Mouse (Mus musculus) liver, embryonic 13.5 days (tissue): Measurements from ENCODE around the gene Traf3ip2. TPM values are rescaled to one million over a fixed set of nuclear protein-coding genes. Genes with fewer than 3 reads are reported as not detected.

Experiments
- ATAC-seq: fragments of 200-750 bp; cut with Nextera tagmentation; 2 replicates; pipeline ENCODE4 v1.8.0; 2017; ENCODE audit warnings: low read depth, mild to moderate bottlenecking, moderate number of reproducible peaks, moderate library complexity
- DNase-seq: peaks from one replicate; pipeline ENCODE4 v3.0.0; 2022
- H3K27ac ChIP-seq: fragments of 300-500 bp; sonication (generic); 2 replicates; pipeline ENCODE4 v1.5.1; 2015; ENCODE audit warnings: moderate library complexity, mild to moderate bottlenecking, inconsistent platforms
- H3K27me3 ChIP-seq: fragments of 300-500 bp; sonication (generic); 2 replicates; pipeline ENCODE4 v1.6.1; 2015; ENCODE audit warnings: mild to moderate bottlenecking, inconsistent platforms
- H3K36me3 ChIP-seq: fragments of 300-500 bp; sonication (generic); 2 replicates; pipeline ENCODE4 v1.6.1; 2015; ENCODE audit warnings: mild to moderate bottlenecking, inconsistent platforms
- H3K4me1 ChIP-seq: fragments of 300-500 bp; sonication (generic); replicated peaks from 2 replicates; pipeline ENCODE4 v1.6.1; 2015; ENCODE audit warnings: inconsistent platforms
- H3K4me2 ChIP-seq: fragments of 300-500 bp; sonication (generic); 2 replicates; pipeline ENCODE4 v1.6.1; 2015; ENCODE audit warnings: inconsistent platforms, mild to moderate bottlenecking, moderate library complexity
- H3K4me3 ChIP-seq: fragments of 300-500 bp; sonication (generic); replicated peaks from 2 replicates; pipeline ENCODE4 v1.5.1; 2015; ENCODE audit warnings: mild to moderate bottlenecking, inconsistent platforms
- H3K9ac ChIP-seq: fragments of 300-500 bp; sonication (generic); 2 replicates; pipeline ENCODE4 v1.6.1; 2015; ENCODE audit warnings: mild to moderate bottlenecking, inconsistent platforms
- H3K9me3 ChIP-seq: fragments of 300-500 bp; sonication (generic); replicated peaks from 2 replicates; pipeline ENCODE4 v1.6.1; 2016; ENCODE audit warnings: inconsistent platforms
- WGBS: fragments of 180-500 bp; shearing (Covaris S2); methylation state at CpG from one replicate; pipeline ENCODE4 v1.1.7; 2015; ENCODE audit not compliant: insufficient replicate concordance; 5-methylcytosine and 5-hydroxymethylcytosine counted together
- polyA plus RNA-seq: library from polyadenylated mRNA; unstranded; fragments of >200 nt; fragmentation: Nextera tagmentation; extraction: Ambion mirVana; gene quantifications from 2 replicates; pipeline ENCODE4 v1.2.1, GENCODE M21; 2015

Traf3ip2 gene
- polyA plus RNA-seq, 1 experiment from 2014 or later: 1.9 TPM

GRCm38 (mm10) chr10:39634423-39635101 lies 21.8 kb downstream of the Traf3ip2 start:
- 60% methylated on average over 13 of the region's 13 CpGs for WGBS
- H3K4me1 ChIP-seq: no peaks in the 10 kb centered on the region
- H3K27me3 ChIP-seq: no peaks in the 10 kb centered on the region
- no peak overlapping the region for H3K27ac ChIP-seq
- no peaks in the 10 kb centered on the region for H3K9me3 ChIP-seq
- DNase-seq (no peak), ATAC-seq (no peak)
- H3K4me3 ChIP-seq: no peak overlapping the region
- H3K36me3 ChIP-seq: no peaks in the 10 kb centered on the region
- H3K4me2 ChIP-seq: no peak overlapping the region
- H3K9ac ChIP-seq: no peak overlapping the region

- Histone ChIP-seq H3K9me3 (no peaks in the 10 kb centered on the region), H3K4me3 (no peak overlapping the region), H3K36me3 (no peaks in the 10 kb centered on the region), H3K27ac (no peak overlapping the region), H3K27me3 (no peaks in the 10 kb centered on the region), H3K4me1 (0 out of 2 replicates have a peak, but pooled peaks cover 3% of the 10 kb centered on the region), H3K4me2 (no peak overlapping the region), H3K9ac (no peak overlapping the region)
- DNase-seq: no peak
- no peak for ATAC-seq
- WGBS: 56% methylated on average over 3 of the region's 3 CpGs
Observed at GRCm38 (mm10) chr10:39638862-39639261, 26.1 kb downstream of the Traf3ip2 start.

- H3K36me3 ChIP-seq: no peaks in the 10 kb centered on the region
- no peak overlapping the region for H3K27ac ChIP-seq
- H3K4me3 ChIP-seq: no peak overlapping the region
- no peaks in the 10 kb centered on the region for H3K27me3 ChIP-seq
- H3K9ac ChIP-seq: no peak overlapping the region
- H3K4me1 ChIP-seq: 0 out of 2 replicates have a peak, but pooled peaks cover 3% of the 10 kb centered on the region
- H3K4me2 ChIP-seq: no peak overlapping the region
- DNase-seq (no peak), ATAC-seq (no peak)
- WGBS: 66% methylated on average over 5 of the region's 5 CpGs
- H3K9me3 ChIP-seq: no peaks in the 10 kb centered on the region
Observed at GRCm38 (mm10) chr10:39639783-39640182, 27.0 kb downstream of the Traf3ip2 start.

- Histone ChIP-seq H3K4me3 (no peak overlapping the region), H3K4me2 (no peak overlapping the region), H3K27ac (no peak overlapping the region), H3K9me3 (no peaks in the 10 kb centered on the region), H3K9ac (no peak overlapping the region), H3K4me1 (0 out of 2 replicates have a peak, but pooled peaks cover 3% of the 10 kb centered on the region), H3K36me3 (no peaks in the 10 kb centered on the region), H3K27me3 (no peaks in the 10 kb centered on the region)
- WGBS: 61% methylated on average over 4 of the region's 4 CpGs
- no peak for ATAC-seq
- DNase-seq: no peak
Observed at GRCm38 (mm10) chr10:39640817-39641226, 28.1 kb downstream of the Traf3ip2 start.

GRCm38 (mm10) chr10:39645789-39646628 lies 33.3 kb downstream of the Traf3ip2 start:
- H3K4me3 ChIP-seq: no peak overlapping the region
- H3K36me3 ChIP-seq: no peaks in the 10 kb centered on the region; the same call in 1 of the 2 replicates
- no peaks in the 10 kb centered on the region for H3K27me3 ChIP-seq
- DNase-seq: no peak
- H3K4me2 ChIP-seq: no peak overlapping the region
- H3K9ac ChIP-seq: no peak overlapping the region
- H3K27ac ChIP-seq: no peak overlapping the region; the same call in 1 of the 2 replicates
- H3K4me1 ChIP-seq: peaks cover 29% of the 10 kb centered on the region
- no peaks in the 10 kb centered on the region for H3K9me3 ChIP-seq
- 26% methylated on average over 6 of the region's 6 CpGs for WGBS
- ATAC-seq: no peak

- WGBS: 33% methylated on average over 14 of the region's 14 CpGs
- Histone ChIP-seq H3K4me3 (no peak overlapping the region), H3K36me3 (no peaks in the 10 kb centered on the region; the same call in 1 of the 2 replicates), H3K27ac (no peak overlapping the region), H3K27me3 (no peaks in the 10 kb centered on the region), H3K9ac (no peak overlapping the region), H3K4me2 (no peak overlapping the region), H3K9me3 (no peaks in the 10 kb centered on the region), H3K4me1 (peaks cover 31% of the 10 kb centered on the region)
- ATAC-seq (peak; percentile 39; the same call in 1 of the 2 replicates), DNase-seq (no peak)
Observed at GRCm38 (mm10) chr10:39646629-39647019, 33.9 kb downstream of the Traf3ip2 start.

GRCm38 (mm10) chr10:39647118-39647517 lies 34.4 kb downstream of the Traf3ip2 start:
- no peak overlapping the region for H3K4me3 ChIP-seq
- no peaks in the 10 kb centered on the region for H3K27me3 ChIP-seq
- no peaks in the 10 kb centered on the region for H3K9me3 ChIP-seq
- no peak overlapping the region for H3K9ac ChIP-seq
- 43% methylated on average over 1 of the region's 1 CpGs for WGBS
- H3K27ac ChIP-seq: no peak overlapping the region
- no peak for DNase-seq
- no peak for ATAC-seq
- H3K4me1 ChIP-seq: peaks cover 31% of the 10 kb centered on the region
- H3K36me3 ChIP-seq: no peaks in the 10 kb centered on the region; the same call in 1 of the 2 replicates
- H3K4me2 ChIP-seq: no peak overlapping the region

GRCm38 (mm10) chr10:39648278-39648677 lies 35.5 kb downstream of the Traf3ip2 start:
- Histone ChIP-seq H3K27ac (no peak overlapping the region), H3K4me3 (no peak overlapping the region), H3K36me3 (no peaks in the 10 kb centered on the region; the same call in 1 of the 2 replicates), H3K4me1 (peaks cover 31% of the 10 kb centered on the region), H3K4me2 (no peak overlapping the region), H3K9me3 (no peaks in the 10 kb centered on the region), H3K9ac (no peak overlapping the region), H3K27me3 (no peaks in the 10 kb centered on the region)
- ATAC-seq (no peak), DNase-seq (no peak)
- WGBS: 78% methylated on average over 3 of the region's 3 CpGs

- ATAC-seq: peak; percentile 77
- 73% methylated on average over 3 of the region's 3 CpGs for WGBS
- Histone ChIP-seq H3K36me3 (no peaks in the 10 kb centered on the region; the same call in 1 of the 2 replicates), H3K4me3 (no peak overlapping the region), H3K4me1 (peaks cover 31% of the 10 kb centered on the region), H3K4me2 (peak overlapping the region; percentile 24; the same call in 1 of the 2 replicates), H3K9ac (no peak overlapping the region), H3K27me3 (no peaks in the 10 kb centered on the region), H3K27ac (no peak overlapping the region), H3K9me3 (no peaks in the 10 kb centered on the region)
- DNase-seq: no peak
Observed at GRCm38 (mm10) chr10:39649550-39649949, 36.8 kb downstream of the Traf3ip2 start.

GRCm38 (mm10) chr10:39650316-39650715 lies 37.6 kb downstream of the Traf3ip2 start:
- no peaks in the 10 kb centered on the region for H3K9me3 ChIP-seq
- H3K36me3 ChIP-seq: no peaks in the 10 kb centered on the region; the same call in 1 of the 2 replicates

GRCm38 (mm10) chr10:39654001-39654416 lies 41.3 kb downstream of the Traf3ip2 start:
- H3K9me3 ChIP-seq: no peaks in the 10 kb centered on the region
- peaks cover 16% of the 10 kb centered on the region for H3K4me1 ChIP-seq
- H3K27me3 ChIP-seq: no peaks in the 10 kb centered on the region
- DNase-seq: no peak
- H3K4me2 ChIP-seq: no peak overlapping the region
- ATAC-seq: no peak
- H3K4me3 ChIP-seq: no peak overlapping the region
- no peak overlapping the region for H3K9ac ChIP-seq
- WGBS: 76% methylated on average over 8 of the region's 8 CpGs
- H3K27ac ChIP-seq: no peak overlapping the region
- H3K36me3 ChIP-seq: no peaks in the 10 kb centered on the region; the same call in 1 of the 2 replicates

More at GRCm38 (mm10) chr10:39650316-39650715, 37.6 kb downstream of the Traf3ip2 start:
- H3K27ac ChIP-seq: no peak overlapping the region
- no peak overlapping the region for H3K4me3 ChIP-seq
- peaks cover 31% of the 10 kb centered on the region for H3K4me1 ChIP-seq
- ATAC-seq: no peak
- no peak for DNase-seq
- no peaks in the 10 kb centered on the region for H3K27me3 ChIP-seq
- H3K4me2 ChIP-seq: no peak overlapping the region
- 74% methylated on average over 3 of the region's 3 CpGs for WGBS
- H3K9ac ChIP-seq: no peak overlapping the region
